Mouse (Mus musculus) ovary, adult 18-20 months (tissue): Measurements from ENCODE around the gene Slc35g1.

Experiments used
- DNase-seq: peaks from one replicate; pipeline ENCODE4 v3.0.0; 2022; ENCODE audit warnings: low spot score, mixed read lengths

The Slc35g1 gene

GRCm38 (mm10) chr19:38387835-38388234 is 7.9 kb upstream of the Slc35g1 start:
- DNase-seq = no peak

GRCm38 (mm10) chr19:38396633-38396970 is 822 bp downstream of the Slc35g1 start:
- DNase-seq = no peak

GRCm38 (mm10) chr19:38397004-38397403 is 1.2 kb downstream of the Slc35g1 start:
- no peak for DNase-seq

GRCm38 (mm10) chr19:38398966-38399365 is 3.2 kb downstream of the Slc35g1 start:
- DNase-seq = no peak

- no peak for DNase-seq
Observed at GRCm38 (mm10) chr19:38400851-38401250, 5.1 kb downstream of the Slc35g1 start.

GRCm38 (mm10) chr19:38401416-38401815 is 5.6 kb downstream of the Slc35g1 start:
- DNase-seq = no peak

GRCm38 (mm10) chr19:38410357-38411056 is 14.7 kb downstream of the Slc35g1 start:
- DNase-seq = no peak

- no peak for DNase-seq
Observed at GRCm38 (mm10) chr19:38413861-38414260, 18.1 kb downstream of the Slc35g1 start.

- DNase-seq = no peak
Observed at GRCm38 (mm10) chr19:38418819-38419423, 23.1 kb downstream of the Slc35g1 start.

GRCm38 (mm10) chr19:38420751-38421295 is 25.0 kb downstream of the Slc35g1 start:
- no peak for DNase-seq

- no peak for DNase-seq
Observed at GRCm38 (mm10) chr19:38421436-38421835, 25.7 kb downstream of the Slc35g1 start.

- DNase-seq = peak; percentile 40
Observed at GRCm38 (mm10) chr19:38422926-38423325, 27.1 kb downstream of the Slc35g1 start.

GRCm38 (mm10) chr19:38423884-38424283 is 28.1 kb downstream of the Slc35g1 start:
- no peak for DNase-seq

GRCm38 (mm10) chr19:38424581-38424980 is 28.8 kb downstream of the Slc35g1 start:
- no peak for DNase-seq

GRCm38 (mm10) chr19:38429269-38429668 is 33.5 kb downstream of the Slc35g1 start:
- DNase-seq = no peak

GRCm38 (mm10) chr19:38430475-38430874 is 34.7 kb downstream of the Slc35g1 start:
- DNase-seq = no peak

- no peak for DNase-seq
Observed at GRCm38 (mm10) chr19:38431326-38431725, 35.5 kb downstream of the Slc35g1 start.

GRCm38 (mm10) chr19:38432021-38432420 is 36.2 kb downstream of the Slc35g1 start:
- DNase-seq = no peak

GRCm38 (mm10) chr19:38433381-38433780 is 37.6 kb downstream of the Slc35g1 start:
- no peak for DNase-seq

- DNase-seq = no peak
Observed at GRCm38 (mm10) chr19:38435221-38435620, 39.4 kb downstream of the Slc35g1 start.

GRCm38 (mm10) chr19:38441860-38442259 is 46.1 kb downstream of the Slc35g1 start:
- DNase-seq = no peak

GRCm38 (mm10) chr19:38445758-38446157 is 50.0 kb downstream of the Slc35g1 start:
- DNase-seq = no peak
